Mouse (Mus musculus) intestine, postnatal 0 days (tissue): Measurements from ENCODE around the gene Ptgfrn. TPM values are rescaled to one million over a fixed set of nuclear protein-coding genes. Genes with fewer than 3 reads are reported as not detected.

Experiments used
- ATAC-seq: fragments of 200-750 bp; cut with Nextera tagmentation; 2 replicates; pipeline ENCODE4 v1.8.0; 2017; ENCODE audit warnings: mild to moderate bottlenecking, moderate TSS enrichment, moderate library complexity
- H3K27ac ChIP-seq: fragments of 300-500 bp; sonication (generic); 2 replicates; pipeline ENCODE4 v1.5.1; 2014; ENCODE audit warnings: mild to moderate bottlenecking, low read depth, low read length, moderate library complexity
- H3K27me3 ChIP-seq: fragments of 300-500 bp; sonication (generic); replicated peaks from 2 replicates; pipeline ENCODE4 v1.6.1; 2014; ENCODE audit warnings: low read length, mixed read lengths; ENCODE audit not compliant: control insufficient read depth, insufficient read depth
- H3K36me3 ChIP-seq: fragments of 300-500 bp; sonication (generic); 2 replicates; pipeline ENCODE4 v1.6.1; 2014; ENCODE audit warnings: mild to moderate bottlenecking, moderate library complexity; ENCODE audit not compliant: control insufficient read depth, insufficient read depth
- H3K4me1 ChIP-seq: fragments of 300-500 bp; sonication (generic); replicated peaks from 2 replicates; pipeline ENCODE4 v1.6.1; 2014; ENCODE audit warnings: antibody characterized with exemption, low read length, mixed read lengths; ENCODE audit not compliant: control insufficient read depth, insufficient read depth
- H3K4me2 ChIP-seq: fragments of 300-500 bp; sonication (generic); replicated peaks from 2 replicates; pipeline ENCODE4 v1.6.1; 2014; ENCODE audit warnings: low read depth, mild to moderate bottlenecking, moderate library complexity
- H3K4me3 ChIP-seq: fragments of 300-500 bp; sonication (generic); 2 replicates; pipeline ENCODE4 v1.5.1; 2014; ENCODE audit warnings: low read depth, low read length
- H3K9ac ChIP-seq: fragments of 300-500 bp; sonication (generic); 2 replicates; pipeline ENCODE4 v1.6.1; 2014; ENCODE audit warnings: mild to moderate bottlenecking, low read depth, low read length
- H3K9me3 ChIP-seq: fragments of 300-500 bp; sonication (generic); 2 replicates; pipeline ENCODE4 v1.6.1; 2016; ENCODE audit warnings: mixed run types; ENCODE audit not compliant: control insufficient read depth
- CTCF ChIP-seq: sonication (generic); IDR thresholded peaks from 2 replicates; pipeline ENCODE4 v1.5.1; 2016; ENCODE audit warnings: low read depth, mild to moderate bottlenecking, control low read depth, antibody characterized with exemption, moderate library complexity
- WGBS: fragments of 180-500 bp; shearing (Covaris S2); extraction: QIAGEN DNeasy Blood & Tissue Kit; methylation state at CpG from one replicate; pipeline ENCODE4 v1.1.7; 2014; 5-methylcytosine and 5-hydroxymethylcytosine counted together
- polyA plus RNA-seq: library from polyadenylated mRNA; unstranded; fragments of >200 nt; fragmentation: Nextera tagmentation; extraction: Ambion mirVana; gene quantifications from 2 replicates; pipeline ENCODE4 v1.2.1, GENCODE M21; 2015

Ptgfrn gene
- polyA plus RNA-seq, 1 experiment from 2014 or later, result 5.6 TPM

DNA sequence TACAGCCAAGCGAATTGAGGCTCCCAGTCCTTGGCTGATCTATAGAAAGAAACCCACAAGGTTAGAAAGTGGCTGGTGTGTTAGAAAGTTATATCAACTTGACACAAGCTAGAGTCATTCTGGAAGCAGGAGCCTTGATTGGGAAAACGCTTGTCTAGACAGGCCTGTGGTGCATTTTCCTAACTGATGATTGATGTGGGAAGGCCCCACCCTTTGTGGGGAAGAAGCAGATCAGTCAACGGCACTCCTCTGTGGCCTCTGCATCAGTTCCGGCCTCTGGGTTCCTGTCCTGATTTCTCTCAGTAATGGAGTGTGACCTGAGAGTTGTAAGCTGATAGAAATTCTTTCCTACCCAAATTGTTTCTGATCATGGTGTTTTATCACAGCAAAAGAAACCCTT, 76.4 kb downstream of the Ptgfrn start:
- H3K27me3 ChIP-seq, result no peaks in the 10 kb centered on the region
- no peak overlapping the region for H3K9ac ChIP-seq
- H3K27ac ChIP-seq, result no peak overlapping the region
- H3K9me3 ChIP-seq, result no peaks in the 10 kb centered on the region
- H3K4me2 ChIP-seq, result no peak overlapping the region
- H3K4me1 ChIP-seq, result no peaks in the 10 kb centered on the region
- 57% methylated on average over 4 of the region's 4 CpGs for WGBS
- no peaks in the 10 kb centered on the region for H3K36me3 ChIP-seq
- H3K4me3 ChIP-seq, result no peak overlapping the region
- no peak for ATAC-seq
- TF ChIP-seq CTCF, result no peak

DNA sequence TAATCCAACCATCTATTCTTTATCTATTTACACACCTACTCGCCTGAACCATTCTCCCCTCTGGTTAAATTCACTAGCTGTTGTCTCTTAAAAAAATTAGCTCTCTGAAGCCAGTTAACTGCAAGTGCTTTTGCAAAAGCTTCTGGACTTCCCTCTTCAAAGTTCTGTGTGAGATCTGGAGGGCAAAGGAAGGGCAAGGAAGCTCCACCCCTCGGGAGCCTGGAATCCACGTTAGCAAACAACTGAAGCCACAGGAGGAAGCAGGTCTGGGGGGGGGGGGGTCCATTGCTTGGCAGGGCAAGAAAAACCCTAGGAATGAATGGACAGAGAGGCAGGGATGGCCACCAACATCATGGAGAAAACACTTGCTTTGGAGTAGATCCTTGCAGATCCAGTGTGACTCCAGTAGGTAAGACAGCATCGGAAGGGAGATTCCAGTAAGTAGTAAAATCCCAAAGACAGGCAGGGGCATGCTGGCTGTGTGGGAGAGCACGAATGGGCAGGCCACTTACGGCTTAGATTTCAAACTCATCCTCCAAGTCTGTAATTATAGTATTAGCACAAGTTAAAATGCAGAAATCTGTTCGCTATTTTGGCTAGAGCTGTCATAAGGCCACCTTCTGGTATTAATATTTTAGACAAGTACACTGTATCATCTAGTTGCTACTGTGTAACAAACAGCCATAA, 78.5 kb downstream of the Ptgfrn start:
- Histone ChIP-seq H3K4me3 (no peak overlapping the region), H3K9me3 (no peaks in the 10 kb centered on the region), H3K27ac (no peak overlapping the region), H3K9ac (no peak overlapping the region), H3K36me3 (no peaks in the 10 kb centered on the region), H3K27me3 (no peaks in the 10 kb centered on the region), H3K4me2 (no peak overlapping the region), H3K4me1 (no peaks in the 10 kb centered on the region)
- TF ChIP-seq CTCF, result no peak
- 45% methylated on average over 7 of the region's 7 CpGs for WGBS
- no peak for ATAC-seq

DNA sequence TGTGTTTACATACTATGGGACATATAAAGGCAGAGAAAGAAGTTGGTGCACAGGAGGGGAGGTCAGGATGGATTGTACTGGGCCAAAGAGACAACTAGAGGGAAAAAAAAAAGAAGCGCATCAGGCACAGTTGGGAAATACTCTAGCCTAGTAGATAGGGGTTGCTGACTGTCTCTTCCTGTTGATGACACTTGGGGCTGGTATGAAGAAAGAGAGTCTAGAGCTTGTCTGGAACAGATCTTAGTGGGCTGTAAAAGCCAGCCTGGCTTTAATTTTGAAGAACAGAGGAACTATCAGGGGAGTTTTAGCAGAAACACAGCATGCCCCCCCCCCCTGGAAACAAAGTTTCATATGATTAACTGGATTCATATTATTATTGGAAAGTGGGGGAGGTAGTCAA, 79.4 kb downstream of the Ptgfrn start:
- no peak for ATAC-seq
- H3K4me1 ChIP-seq, result no peaks in the 10 kb centered on the region
- no peak overlapping the region for H3K27ac ChIP-seq
- no peaks in the 10 kb centered on the region for H3K9me3 ChIP-seq
- H3K4me3 ChIP-seq, result no peak overlapping the region
- no peak for TF ChIP-seq CTCF
- no peak overlapping the region for H3K4me2 ChIP-seq
- H3K9ac ChIP-seq, result no peak overlapping the region
- no peaks in the 10 kb centered on the region for H3K27me3 ChIP-seq
- WGBS, result 85% methylated on average over 1 of the region's 1 CpGs
- H3K36me3 ChIP-seq, result no peaks in the 10 kb centered on the region

DNA sequence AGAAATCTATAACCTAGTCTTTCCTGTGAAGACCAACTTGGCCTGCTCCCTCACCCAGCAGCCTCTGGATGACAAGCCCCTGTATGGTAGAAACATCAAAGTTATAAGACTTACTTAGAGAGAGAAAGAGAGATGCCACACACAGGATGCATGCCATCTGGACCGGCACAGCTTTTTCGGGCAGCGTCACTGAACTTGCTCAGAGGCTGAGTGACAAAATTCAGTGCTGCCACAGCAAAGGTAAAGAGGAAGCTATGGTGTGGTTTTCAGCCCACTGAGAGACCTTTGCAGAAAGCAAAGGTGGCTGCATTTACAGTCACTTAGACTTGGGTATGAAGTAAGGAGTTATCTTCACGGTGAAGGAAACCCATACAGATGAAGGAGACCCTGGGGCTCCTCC, 80.7 kb downstream of the Ptgfrn start, which contains the start of gene Cd101:
Cd101 (minus strand) TSS at position 218 of the 400 bp plus-strand sequence.
- TF ChIP-seq CTCF, result no peak
- ATAC-seq, result no peak
- H3K27ac ChIP-seq, result no peak within 1 kb of the TSS
- H3K4me3 ChIP-seq, result no peak within 1 kb of the TSS
- no peak within 1 kb of the TSS for H3K9ac ChIP-seq
- no peaks in the 10 kb centered on the region for H3K9me3 ChIP-seq
- no peaks in the 10 kb centered on the region for H3K4me1 ChIP-seq
- no peaks in the 10 kb centered on the region for H3K36me3 ChIP-seq
- 89% methylated on average over 4 of the region's 4 CpGs for WGBS
- no peak within 1 kb of the TSS for H3K4me2 ChIP-seq
- H3K27me3 ChIP-seq, result no peaks in the 10 kb centered on the region

DNA sequence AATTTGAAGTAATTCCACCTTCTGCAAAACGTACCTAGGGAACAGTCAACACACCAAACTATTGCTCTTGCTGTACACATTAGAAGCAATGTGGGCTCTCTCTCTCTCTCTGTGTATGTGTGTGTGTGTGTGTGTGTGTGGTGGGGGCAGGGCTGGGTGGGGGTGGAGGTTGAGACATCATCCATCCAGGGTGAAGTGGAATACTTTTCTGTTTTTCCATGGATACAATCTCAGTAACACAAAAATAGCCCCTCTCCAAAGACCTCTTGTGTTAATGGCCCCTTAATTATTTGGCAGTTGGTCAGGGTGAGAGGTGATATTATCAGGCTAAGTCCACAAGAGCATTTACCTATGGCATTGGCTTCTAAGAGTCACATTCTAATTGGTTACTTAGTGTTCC, 83.3 kb downstream of the Ptgfrn start:
- WGBS, result 77% methylated on average over 1 of the region's 1 CpGs
- TF ChIP-seq CTCF, result no peak
- Histone ChIP-seq H3K27ac (no peak overlapping the region), H3K9ac (no peak overlapping the region), H3K36me3 (no peaks in the 10 kb centered on the region), H3K4me2 (no peak overlapping the region), H3K27me3 (no peaks in the 10 kb centered on the region), H3K4me3 (no peak overlapping the region), H3K9me3 (no peaks in the 10 kb centered on the region), H3K4me1 (no peaks in the 10 kb centered on the region)
- ATAC-seq, result no peak

DNA sequence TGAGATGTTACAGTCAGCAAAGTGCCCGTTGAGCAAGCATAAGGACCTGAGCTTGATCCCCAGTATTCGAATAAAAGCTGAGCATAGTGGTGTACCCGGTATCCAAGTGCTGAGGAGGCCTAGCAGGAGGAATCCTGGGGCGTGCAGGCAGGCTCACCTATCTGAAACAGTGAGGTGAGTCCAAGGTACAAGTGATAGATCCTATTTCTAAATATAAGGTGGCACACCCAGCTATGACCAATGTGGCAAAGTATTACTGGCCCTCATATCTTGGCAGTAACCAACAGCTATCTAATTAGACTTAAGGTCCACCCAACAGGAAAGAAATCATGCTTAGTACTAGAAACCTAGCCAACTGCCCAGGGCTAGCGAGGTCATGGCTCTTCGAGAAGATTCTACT, 87.1 kb downstream of the Ptgfrn start:
- Histone ChIP-seq H3K4me2 (no peak overlapping the region), H3K27me3 (no peaks in the 10 kb centered on the region), H3K4me1 (no peaks in the 10 kb centered on the region), H3K36me3 (no peaks in the 10 kb centered on the region), H3K27ac (no peak overlapping the region; the same call in 1 of the 2 replicates), H3K4me3 (no peak overlapping the region), H3K9ac (no peak overlapping the region), H3K9me3 (no peaks in the 10 kb centered on the region)
- no peak for TF ChIP-seq CTCF
- peak; percentile 93 for ATAC-seq
- WGBS, result 55% methylated on average over 6 of the region's 6 CpGs
